Mouse (Mus musculus): ENCODE results near the gene Ccnt2.

The Ccnt2 gene

GRCm38 (mm10) chr1:127795087-127795769, 21.3 kb downstream of the Ccnt2 start:
- no peak for DNase-seq

GRCm38 (mm10) chr1:127796341-127796740, 22.4 kb downstream of the Ccnt2 start:
- no peak for DNase-seq

GRCm38 (mm10) chr1:127796752-127797151, 22.8 kb downstream of the Ccnt2 start:
- DNase-seq: no peak

GRCm38 (mm10) chr1:127802916-127803315, 29.0 kb downstream of the Ccnt2 start:
- DNase-seq: no peak

- no peak for DNase-seq
These were observed 34.7 kb downstream of the Ccnt2 start for GRCm38 (mm10) chr1:127808671-127809070.

GRCm38 (mm10) chr1:127812929-127813328, 39.0 kb downstream of the Ccnt2 start:
- no peak for DNase-seq

- DNase-seq: no peak
These were observed 42.4 kb downstream of the Ccnt2 start for GRCm38 (mm10) chr1:127816381-127816780.

- DNase-seq: peak; percentile 79
These were observed 53.4 kb downstream of the Ccnt2 start for GRCm38 (mm10) chr1:127827325-127827724.

GRCm38 (mm10) chr1:127830215-127830921, 56.4 kb downstream of the Ccnt2 start:
- no peak for DNase-seq

GRCm38 (mm10) chr1:127833714-127834113, 59.8 kb downstream of the Ccnt2 start:
- DNase-seq: no peak

- no peak for DNase-seq
These were observed 60.2 kb downstream of the Ccnt2 start for GRCm38 (mm10) chr1:127834202-127834601.

GRCm38 (mm10) chr1:127836619-127837018, 62.7 kb downstream of the Ccnt2 start:
- DNase-seq: no peak

GRCm38 (mm10) chr1:127838602-127839001, 64.6 kb downstream of the Ccnt2 start:
- DNase-seq: no peak

- no peak for DNase-seq
These were observed 71.5 kb downstream of the Ccnt2 start for GRCm38 (mm10) chr1:127845472-127845871.

- no peak for DNase-seq
These were observed 76.2 kb downstream of the Ccnt2 start for GRCm38 (mm10) chr1:127850075-127850610.

- DNase-seq: no peak
These were observed 80.7 kb downstream of the Ccnt2 start, which contains the start of gene Map3k19 for GRCm38 (mm10) chr1:127854486-127855222. Gene Map3k19, minus strand, starts transcription at chr1:127855031.
